Mouse (Mus musculus) telencephalon, adult 2 months (tissue): ENCODE measurements around the gene Msx3.

Source experiments
- DNase-seq: peaks from one replicate; pipeline ENCODE4 v3.0.0-alpha.2; 2011; ENCODE audit warnings: low read depth, low spot score

The Msx3 gene

GRCm38 (mm10) chr7:140057413-140058407 is 8.8 kb upstream of the Msx3 start:
- no peak for DNase-seq

- peak; percentile 70 for DNase-seq
Observed at GRCm38 (mm10) chr7:140054124-140054523, 5.2 kb upstream of the Msx3 start.

- no peak for DNase-seq
Observed at GRCm38 (mm10) chr7:140049115-140049689, 313 bp upstream of the Msx3 start.

GRCm38 (mm10) chr7:140047811-140048311 is 1.0 kb downstream of the Msx3 start:
- no peak for DNase-seq

GRCm38 (mm10) chr7:140045546-140045945 is 3.3 kb downstream of the Msx3 start:
- DNase-seq: no peak

GRCm38 (mm10) chr7:140042728-140043127 is 6.2 kb downstream of the Msx3 start:
- no peak for DNase-seq

- DNase-seq: no peak
Observed at GRCm38 (mm10) chr7:140037171-140037555, 11.7 kb downstream of the Msx3 start.

GRCm38 (mm10) chr7:140036281-140037170 is 12.4 kb downstream of the Msx3 start, which contains the start of the genes Zfp511 and Tubgcp2:
TSS of gene Zfp511 (plus strand) at chr7:140036391.
TSS of gene Tubgcp2 (minus strand) at chr7:140036669.
- DNase-seq: peak; percentile 95

- no peak for DNase-seq
Observed at GRCm38 (mm10) chr7:140035456-140035855, 13.4 kb downstream of the Msx3 start.

GRCm38 (mm10) chr7:140033386-140033785 is 15.5 kb downstream of the Msx3 start:
- DNase-seq: no peak

GRCm38 (mm10) chr7:140032366-140032765 is 16.5 kb downstream of the Msx3 start:
- DNase-seq: no peak

- DNase-seq: no peak
Observed at GRCm38 (mm10) chr7:140031771-140032170, 17.1 kb downstream of the Msx3 start.

GRCm38 (mm10) chr7:140011336-140011735 is 37.6 kb downstream of the Msx3 start:
- DNase-seq: no peak

GRCm38 (mm10) chr7:140007781-140008180 is 41.1 kb downstream of the Msx3 start:
- no peak for DNase-seq

- DNase-seq: no peak
Observed at GRCm38 (mm10) chr7:140006861-140007611, 41.9 kb downstream of the Msx3 start.

GRCm38 (mm10) chr7:140004666-140005065 is 44.2 kb downstream of the Msx3 start:
- DNase-seq: no peak

- DNase-seq: no peak
Observed at GRCm38 (mm10) chr7:140001086-140001740, 47.7 kb downstream of the Msx3 start.

- DNase-seq: peak; percentile 74
Observed at GRCm38 (mm10) chr7:139998691-139999350, 50.1 kb downstream of the Msx3 start.
